ENCODE assay signal across 7 mouse cellular contexts in genomic region chr7:19956341-19956781, GRCm38 (mm10). TPM values are rescaled to one million over a fixed set of nuclear protein-coding genes. Genes with fewer than 3 reads are reported as not detected.
DNase-seq lines count a peak whose midpoint lies in the region; ATAC-seq and TF ChIP-seq lines count a peak whose summit lies in the region.

No protein-coding gene starts in this region.

- H3K36me3 ChIP-seq in midbrain, embryonic 15.5 days (replicated peaks), result no peaks in the 10 kb centered on the region
- H3K36me3 ChIP-seq in small intestine, adult 2 months (ENCODE audit: control insufficient read depth, insufficient read depth, low read length), result no peaks in the 10 kb centered on the region

- no peaks in the 10 kb centered on the region for H3K9me3 ChIP-seq in midbrain, embryonic 15.5 days

- 4% methylated on average over 7 of the region's 7 CpGs for WGBS in midbrain, embryonic 15.5 days
- WGBS in small intestine, adult 2 months, result 2% methylated on average over 7 of the region's 7 CpGs

- H3K4me2 ChIP-seq in midbrain, embryonic 15.5 days, result no peak overlapping the region; the same call in 1 of the 2 replicates

- no peaks in the 10 kb centered on the region for H3K4me1 ChIP-seq in midbrain, embryonic 15.5 days
- peaks cover 24% of the 10 kb centered on the region for H3K4me1 ChIP-seq in small intestine, adult 2 months (ENCODE audit: control insufficient read depth, insufficient read depth, insufficient read length, low read length)

- no peak overlapping the region for H3K4me3 ChIP-seq in midbrain, embryonic 15.5 days
- H3K4me3 ChIP-seq in small intestine, adult 2 months (ENCODE audit: low read depth, low read length), result no peak overlapping the region

- DNase-seq in T-cell, adult 2 months (ENCODE audit: low spot score), result peak; percentile 82
- DNase-seq in cerebellum, adult 9-10 months, result peak; percentile 79
- DNase-seq in frontal cortex, postnatal 14 days (ENCODE audit: low spot score in 2 of 2), result peak; percentile 56 to 86
- DNase-seq in induced T-regulatory cell, adult 2 months (ENCODE audit: low read depth), result peak; percentile 93
- DNase-seq in left cerebral cortex, postnatal 10 days (ENCODE audit: extremely low spot score in 1 of 2, low spot score in 2 of 2), result peak; percentile 75 to 88

- no peak overlapping the region for H3K27ac ChIP-seq in midbrain, embryonic 15.5 days
- no peak overlapping the region for H3K27ac ChIP-seq in small intestine, adult 2 months (ENCODE audit: insufficient read depth, low read depth, low read length)

- no peak overlapping the region for H3K9ac ChIP-seq in midbrain, embryonic 15.5 days

- ATAC-seq in midbrain, embryonic 15.5 days (replicated peaks), result 0 out of 2 replicates have a peak, but pooled peaks have one; percentile 62

- TF ChIP-seq POLR2A in small intestine, adult 2 months (IDR thresholded peaks at IDR 0.05; ENCODE audit: low read depth, low read length), result no peak

- TF ChIP-seq CTCF in small intestine, adult 2 months (IDR thresholded peaks at IDR 0.05; ENCODE audit: extremely low read depth, insufficient read length, insufficient replicate concordance, low read depth, low read length), result peak; percentile 88; the same call in 1 of the 2 replicates

- no peaks in the 10 kb centered on the region for H3K27me3 ChIP-seq in midbrain, embryonic 15.5 days (replicated peaks)
- H3K27me3 ChIP-seq in small intestine, adult 2 months (ENCODE audit: control insufficient read depth, insufficient read depth, low read length), result no peaks in the 10 kb centered on the region

- intact Hi-C loops in left cerebral cortex, postnatal 10 days (cut with DNase I), result loop anchor here (2.0 kb wide), 1 partner anchor 46 kb away; no protein-coding TSS in a partner anchor

RNA-seq across cellular contexts. Expression of gene Igsf23, which starts 5.8 kb away (rescaled TPM):
- not detected for total RNA-seq in left cerebral cortex, postnatal 10 days (2021)
- not detected in 2 replicates for polyA plus RNA-seq in midbrain, embryonic 15.5 days (2015; fragmentation: Nextera tagmentation; extraction: Ambion mirVana)
- 87.9 and 185 TPM in 2 replicates for polyA plus RNA-seq in small intestine, adult 2 months (2012; rRNA removed)

RNA-seq across cellular contexts. Expression of gene Ceacam20, which starts 8.9 kb away (rescaled TPM):
- total RNA-seq in left cerebral cortex, postnatal 10 days (2021), result not detected
- not detected in 2 replicates for polyA plus RNA-seq in midbrain, embryonic 15.5 days (2015; fragmentation: Nextera tagmentation; extraction: Ambion mirVana)
- polyA plus RNA-seq in small intestine, adult 2 months (2012; rRNA removed), result 48.9 and 179 TPM in 2 replicates

RNA-seq across cellular contexts. Expression of gene Nlrp9b, which starts 34.9 kb away (rescaled TPM):
- total RNA-seq in left cerebral cortex, postnatal 10 days (2021), result not detected
- polyA plus RNA-seq in midbrain, embryonic 15.5 days (2015; fragmentation: Nextera tagmentation; extraction: Ambion mirVana), result not detected in 2 replicates
- 1.8 and 6.6 TPM in 2 replicates for polyA plus RNA-seq in small intestine, adult 2 months (2012; rRNA removed)

RNA-seq across cellular contexts. Expression of gene Pvr, which starts 35.4 kb away (rescaled TPM):
- total RNA-seq in left cerebral cortex, postnatal 10 days (2021), result 10 to 100 TPM in 1 of 2 experiments, 1 to 10 TPM in 1; 9.8 to 14.1 TPM
- polyA plus RNA-seq in midbrain, embryonic 15.5 days (2015; fragmentation: Nextera tagmentation; extraction: Ambion mirVana), result 11.5 and 12.6 TPM in 2 replicates
- 5.7 and 14.3 TPM in 2 replicates for polyA plus RNA-seq in small intestine, adult 2 months (2012; rRNA removed)

Comparison
In these comparisons a context has a peak if more than half of its experiments do, and no peak if none do; other contexts are left out.
1. RNA of gene Igsf23, which starts 5.8 kb away (polyA plus RNA-seq): 87.9 to 185 TPM in small intestine, adult 2 months; not detected in midbrain, embryonic 15.5 days; every median in the first group is over 10 times any median in the second.
2. RNA of gene Ceacam20, which starts 8.9 kb away (polyA plus RNA-seq): 48.9 to 179 TPM in small intestine, adult 2 months; not detected in midbrain, embryonic 15.5 days; every median in the first group is over 10 times any median in the second.
3. Peak in every context shown above with its lines, with median percentiles within 50 percentile points of each other: DNase-seq.